Mouse (Mus musculus) embryo, embryonic 11.5 days (tissue): ENCODE results near the gene Crybg2.

Source experiments
- DNase-seq: peaks from one replicate; pipeline ENCODE4 v3.0.0-alpha.2; 2012; ENCODE audit warnings: low read depth, low spot score

The Crybg2 gene

GRCm38 (mm10) chr4:134094004-134094564 is 33.5 kb downstream of the Crybg2 start:
- DNase-seq: no peak

GRCm38 (mm10) chr4:134094923-134095547 is 34.4 kb downstream of the Crybg2 start, which contains the start of gene Cd52:
Cd52 (minus strand) TSS chr4:134095082.
- DNase-seq: no peak

GRCm38 (mm10) chr4:134096120-134096519 is 35.5 kb downstream of the Crybg2 start:
- DNase-seq: no peak

GRCm38 (mm10) chr4:134097015-134097608 is 36.5 kb downstream of the Crybg2 start:
- DNase-seq: no peak

- DNase-seq: no peak
Measured at GRCm38 (mm10) chr4:134098628-134099027, 38.0 kb downstream of the Crybg2 start.

GRCm38 (mm10) chr4:134100245-134100644 is 39.6 kb downstream of the Crybg2 start:
- no peak for DNase-seq

GRCm38 (mm10) chr4:134101979-134102741 is 41.5 kb downstream of the Crybg2 start, which contains the start of gene Ubxn11:
Ubxn11 (plus strand) TSS chr4:134102570.
- DNase-seq: peak; percentile 76

- DNase-seq: no peak
Measured at GRCm38 (mm10) chr4:134102742-134103119, 42.1 kb downstream of the Crybg2 start.

GRCm38 (mm10) chr4:134106105-134106504 is 45.5 kb downstream of the Crybg2 start:
- DNase-seq: no peak

GRCm38 (mm10) chr4:134107730-134108129 is 47.1 kb downstream of the Crybg2 start:
- no peak for DNase-seq

- no peak for DNase-seq
Measured at GRCm38 (mm10) chr4:134108196-134108595, 47.6 kb downstream of the Crybg2 start.

- no peak for DNase-seq
Measured at GRCm38 (mm10) chr4:134110653-134111052, 50.0 kb downstream of the Crybg2 start.

- no peak for DNase-seq
Measured at GRCm38 (mm10) chr4:134112403-134112802, 51.8 kb downstream of the Crybg2 start.

- DNase-seq: no peak
Measured at GRCm38 (mm10) chr4:134113356-134113994, 52.9 kb downstream of the Crybg2 start.

GRCm38 (mm10) chr4:134114038-134114437 is 53.4 kb downstream of the Crybg2 start:
- DNase-seq: no peak

- DNase-seq: no peak
Measured at GRCm38 (mm10) chr4:134115215-134116144, 54.9 kb downstream of the Crybg2 start.

- no peak for DNase-seq
Measured at GRCm38 (mm10) chr4:134116501-134116900, 55.9 kb downstream of the Crybg2 start.

GRCm38 (mm10) chr4:134117012-134117411 is 56.4 kb downstream of the Crybg2 start:
- DNase-seq: no peak

GRCm38 (mm10) chr4:134118126-134118800 is 57.6 kb downstream of the Crybg2 start:
- DNase-seq: no peak

- DNase-seq: no peak
Measured at GRCm38 (mm10) chr4:134119042-134119441, 58.4 kb downstream of the Crybg2 start.
